Mouse (Mus musculus) liver, postnatal 0 days (tissue): ENCODE results near the gene Colq.

Experiments used
- CTCF ChIP-seq: sonication (generic); IDR thresholded peaks from 2 replicates; pipeline ENCODE4 v1.5.1; 2016; ENCODE audit warnings: antibody characterized with exemption, low read depth
- EP300 ChIP-seq: IDR thresholded peaks from 2 replicates; pipeline ENCODE4 v1.6.1; 2016; ENCODE audit warnings: antibody characterized with exemption, low read depth, mild to moderate bottlenecking

- no peak for TF ChIP-seq CTCF
- TF ChIP-seq EP300 = no peak
Observed at GRCm38 (mm10) chr14:31575866-31576265, 15.3 kb downstream of the Colq start.
